Mouse (Mus musculus) myocyte (in vitro differentiated cells): ENCODE measurements around the gene Gm8764. TPM values are rescaled to one million over a fixed set of nuclear protein-coding genes. Genes with fewer than 3 reads are reported as not detected.

Experiments used
- H3K27me3 ChIP-seq: one replicate; pipeline ENCODE4 v1.6.1; 2011; ENCODE audit not compliant: control insufficient read depth, insufficient read depth, insufficient read length
- H3K36me3 ChIP-seq: one replicate; pipeline ENCODE4 v1.6.1; 2011; ENCODE audit not compliant: control insufficient read depth, insufficient read depth
- H3K4me2 ChIP-seq: one replicate; pipeline ENCODE4 v1.6.1; 2011; ENCODE audit warnings: low read depth, control low read depth
- H3K4me3 ChIP-seq: one replicate; pipeline ENCODE4 v1.5.1; 2011; ENCODE audit warnings: mild to moderate bottlenecking, control low read depth, moderate library complexity
- H3K79me2 ChIP-seq: one replicate; pipeline ENCODE4 v1.6.1; 2011; ENCODE audit not compliant: control insufficient read depth, insufficient read depth
- H3ac ChIP-seq: one replicate; pipeline ENCODE4 v1.6.1; 2011; ENCODE audit not compliant: control insufficient read depth, insufficient read length
- CEBPB ChIP-seq: IDR thresholded peaks from 2 replicates; pipeline ENCODE4 v1.6.1; 2011; ENCODE audit warnings: mild to moderate bottlenecking, moderate library complexity; ENCODE audit not compliant: poor library complexity, insufficient read depth, severe bottlenecking
- E2F4 ChIP-seq: IDR thresholded peaks from one replicate; pipeline ENCODE4 v1.6.1; 2011; ENCODE audit warnings: mild to moderate bottlenecking, control low read depth, moderate library complexity; ENCODE audit not compliant: insufficient read depth
- MAX ChIP-seq: IDR thresholded peaks from one replicate; pipeline ENCODE4 v1.6.1; 2011; ENCODE audit warnings: low read depth, mild to moderate bottlenecking, control low read depth
- MYOD1 ChIP-seq, 3 experiments: IDR thresholded peaks; one replicate each; pipeline ENCODE4 v1.6.1; 2011; ENCODE audit warnings: control low read depth in 2 of 3, low read depth in 2 of 3, mild to moderate bottlenecking in 2 of 3, moderate library complexity in 1 of 3; ENCODE audit not compliant: insufficient read length in 2 of 3, control insufficient read depth in 1 of 3
- MYOG ChIP-seq, 3 experiments: IDR thresholded peaks; one replicate each; pipeline ENCODE4 v1.6.1; 2011; ENCODE audit warnings: control low read depth in 2 of 3, low read depth in 2 of 3, mild to moderate bottlenecking in 2 of 3; ENCODE audit not compliant: insufficient read length in 2 of 3, control insufficient read depth in 1 of 3, insufficient read depth in 1 of 3
- POLR2A ChIP-seq: IDR thresholded peaks from one replicate; pipeline ENCODE4 v1.6.1; 2011; ENCODE audit warnings: low read depth, mild to moderate bottlenecking, control low read depth, moderate library complexity; ENCODE audit not compliant: insufficient read length
- POLR2AphosphoS2 ChIP-seq: IDR thresholded peaks from one replicate; pipeline ENCODE4 v1.6.1; 2011; ENCODE audit warnings: low read depth, control low read depth; ENCODE audit not compliant: insufficient read length
- REST ChIP-seq: IDR thresholded peaks from one replicate; pipeline ENCODE4 v1.6.1; 2011; ENCODE audit warnings: mild to moderate bottlenecking, control low read depth, moderate library complexity; ENCODE audit not compliant: insufficient read depth, insufficient read length
- SRF ChIP-seq: IDR thresholded peaks from one replicate; pipeline ENCODE4 v1.6.1; 2011; ENCODE audit warnings: low read depth; ENCODE audit not compliant: control insufficient read depth, insufficient read length
- TCF12 ChIP-seq: IDR thresholded peaks from one replicate; pipeline ENCODE4 v1.6.1; 2011; ENCODE audit warnings: mild to moderate bottlenecking, control low read depth; ENCODE audit not compliant: poor library complexity, insufficient read depth, severe bottlenecking
- TCF3 ChIP-seq: IDR thresholded peaks from one replicate; pipeline ENCODE4 v1.6.1; 2011; ENCODE audit warnings: low read depth, control low read depth; ENCODE audit not compliant: insufficient read length
- USF1 ChIP-seq: IDR thresholded peaks from one replicate; pipeline ENCODE4 v1.6.1; 2011; ENCODE audit warnings: low read depth, mild to moderate bottlenecking, control low read depth, moderate library complexity
- polyA plus RNA-seq: library from polyadenylated mRNA; unstranded; fragments of >200 nt; fragmentation: generic; extraction: Trizol; gene quantifications from one replicate; pipeline ENCODE4 v1.2.1, GENCODE M21; 2012; ENCODE audit warnings: missing spikeins

Gene Gm8764
- polyA plus RNA-seq, 1 experiment: not detected

DNA sequence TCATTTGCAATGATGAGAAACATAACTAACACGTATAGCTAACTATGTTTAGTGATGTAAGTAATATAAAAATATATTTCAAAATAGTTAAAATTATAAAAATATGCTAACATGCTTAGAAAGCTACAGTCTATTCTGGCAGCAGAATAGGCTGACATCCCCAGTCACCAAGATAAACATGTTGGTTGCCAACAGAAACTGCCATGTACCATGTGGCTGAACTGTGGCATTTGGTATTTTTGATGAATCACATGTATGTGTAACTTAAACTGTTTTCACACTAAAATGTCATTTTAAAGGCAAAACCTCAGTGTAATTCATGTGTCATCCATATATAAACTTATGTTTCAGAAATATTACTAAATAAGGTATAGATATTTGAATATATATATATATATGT lies 49.8 kb downstream of the Gm8764 start:
- no peak overlapping the region for H3K4me2 ChIP-seq
- TF ChIP-seq USF1 (no peak), POLR2A (no peak), MYOG (IDR thresholded peaks at IDR 0.05; ENCODE audit: control insufficient read depth in 1 of 3, insufficient read depth in 1 of 3, insufficient read length in 2 of 3, low read depth in 2 of 3) (no peak), TCF3 (no peak), MAX (no peak), MYOD1 (IDR thresholded peaks at IDR 0.05; ENCODE audit: control insufficient read depth in 1 of 3, insufficient read length in 2 of 3, low read depth in 2 of 3) (no peak), CEBPB (no peak), E2F4 (no peak), SRF (no peak), POLR2AphosphoS2 (no peak), TCF12 (no peak), REST (no peak)
- no peak overlapping the region for H3K4me3 ChIP-seq
- no peak overlapping the region for H3ac ChIP-seq
- no peaks in the 10 kb centered on the region for H3K79me2 ChIP-seq
- no peaks in the 10 kb centered on the region for H3K27me3 ChIP-seq
- H3K36me3 ChIP-seq: no peaks in the 10 kb centered on the region

DNA sequence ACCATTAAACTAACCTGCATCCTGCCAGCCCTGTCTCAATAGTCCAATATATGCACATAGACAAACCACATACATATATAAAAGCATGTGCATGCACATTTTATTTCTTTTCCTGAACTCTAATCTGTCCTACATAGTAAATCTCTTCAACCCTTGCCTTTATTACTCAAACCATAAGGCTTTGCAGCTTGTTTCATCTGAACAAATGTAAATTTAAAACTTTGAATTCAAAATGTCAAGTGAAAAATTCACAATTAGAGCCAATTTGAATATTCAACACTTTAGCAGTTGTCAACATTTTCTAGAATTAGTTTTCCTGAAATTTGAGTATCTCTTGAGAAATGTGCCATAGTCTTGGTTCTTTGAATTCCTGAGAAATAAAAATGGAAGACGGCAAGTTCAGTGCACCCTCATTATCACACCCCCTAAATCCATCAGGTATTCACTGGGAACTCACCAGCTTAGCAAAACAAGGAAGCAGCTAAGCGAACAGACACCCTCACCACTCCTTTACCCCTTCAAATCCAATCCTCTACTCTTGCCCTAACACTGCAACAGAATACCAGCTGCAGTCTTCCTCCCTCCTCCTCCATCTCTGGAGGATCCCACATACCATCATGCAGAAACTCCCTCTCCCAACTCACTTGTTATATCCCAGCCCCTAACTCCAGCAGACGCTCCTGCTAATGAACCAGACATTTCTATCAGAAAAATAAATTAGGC lies 50.6 kb downstream of the Gm8764 start:
- H3K36me3 ChIP-seq: no peaks in the 10 kb centered on the region
- no peaks in the 10 kb centered on the region for H3K27me3 ChIP-seq
- TF ChIP-seq CEBPB (no peak), USF1 (no peak), TCF3 (no peak), POLR2A (no peak), MYOD1 (IDR thresholded peaks at IDR 0.05; ENCODE audit: control insufficient read depth in 1 of 3, insufficient read length in 2 of 3, low read depth in 2 of 3) (no peak), SRF (no peak), REST (no peak), TCF12 (no peak), E2F4 (no peak), MYOG (IDR thresholded peaks at IDR 0.05; ENCODE audit: control insufficient read depth in 1 of 3, insufficient read depth in 1 of 3, insufficient read length in 2 of 3, low read depth in 2 of 3) (no peak), POLR2AphosphoS2 (no peak), MAX (no peak)
- H3ac ChIP-seq: no peak overlapping the region
- H3K4me2 ChIP-seq: no peak overlapping the region
- H3K79me2 ChIP-seq: no peaks in the 10 kb centered on the region
- H3K4me3 ChIP-seq: no peak overlapping the region

Other genes with a start within 250 kb of the Gm8764 start
- not detected for gene Gm21293, start 17.0 kb upstream of the Gm8764 start, polyA plus RNA-seq
- not detected for gene Gm6763, start 8.5 kb upstream of the Gm8764 start, polyA plus RNA-seq
- gene Gm21304, start 8.5 kb downstream of the Gm8764 start, polyA plus RNA-seq: not detected
- not detected for gene Gm21312, start 17.0 kb downstream of the Gm8764 start, polyA plus RNA-seq
- not detected for gene Gm20765, start 25.5 kb downstream of the Gm8764 start, polyA plus RNA-seq
- not detected for gene Gm4340, start 34.0 kb downstream of the Gm8764 start, polyA plus RNA-seq